Mouse (Mus musculus) myocyte (in vitro differentiated cells): ENCODE data around the gene Tbx5. TPM values are rescaled to one million over a fixed set of nuclear protein-coding genes. Genes with fewer than 3 reads are reported as not detected.

Source experiments
- H3K27me3 ChIP-seq: one replicate; pipeline ENCODE4 v1.6.1; 2011; ENCODE audit not compliant: control insufficient read depth, insufficient read depth, insufficient read length
- H3K36me3 ChIP-seq: one replicate; pipeline ENCODE4 v1.6.1; 2011; ENCODE audit not compliant: control insufficient read depth, insufficient read depth
- H3K4me2 ChIP-seq: one replicate; pipeline ENCODE4 v1.6.1; 2011; ENCODE audit warnings: low read depth, control low read depth
- H3K4me3 ChIP-seq: one replicate; pipeline ENCODE4 v1.5.1; 2011; ENCODE audit warnings: mild to moderate bottlenecking, control low read depth, moderate library complexity
- H3K79me2 ChIP-seq: one replicate; pipeline ENCODE4 v1.6.1; 2011; ENCODE audit not compliant: control insufficient read depth, insufficient read depth
- H3ac ChIP-seq: one replicate; pipeline ENCODE4 v1.6.1; 2011; ENCODE audit not compliant: control insufficient read depth, insufficient read length
- CEBPB ChIP-seq: IDR thresholded peaks from 2 replicates; pipeline ENCODE4 v1.6.1; 2011; ENCODE audit warnings: mild to moderate bottlenecking, moderate library complexity; ENCODE audit not compliant: poor library complexity, insufficient read depth, severe bottlenecking
- E2F4 ChIP-seq: IDR thresholded peaks from one replicate; pipeline ENCODE4 v1.6.1; 2011; ENCODE audit warnings: mild to moderate bottlenecking, control low read depth, moderate library complexity; ENCODE audit not compliant: insufficient read depth
- MAX ChIP-seq: IDR thresholded peaks from one replicate; pipeline ENCODE4 v1.6.1; 2011; ENCODE audit warnings: low read depth, mild to moderate bottlenecking, control low read depth
- MYOD1 ChIP-seq, 3 experiments: IDR thresholded peaks; one replicate each; pipeline ENCODE4 v1.6.1; 2011; ENCODE audit warnings: control low read depth in 2 of 3, low read depth in 2 of 3, mild to moderate bottlenecking in 2 of 3, moderate library complexity in 1 of 3; ENCODE audit not compliant: insufficient read length in 2 of 3, control insufficient read depth in 1 of 3
- MYOG ChIP-seq, 3 experiments: IDR thresholded peaks; one replicate each; pipeline ENCODE4 v1.6.1; 2011; ENCODE audit warnings: control low read depth in 2 of 3, low read depth in 2 of 3, mild to moderate bottlenecking in 2 of 3; ENCODE audit not compliant: insufficient read length in 2 of 3, control insufficient read depth in 1 of 3, insufficient read depth in 1 of 3
- POLR2A ChIP-seq: IDR thresholded peaks from one replicate; pipeline ENCODE4 v1.6.1; 2011; ENCODE audit warnings: low read depth, mild to moderate bottlenecking, control low read depth, moderate library complexity; ENCODE audit not compliant: insufficient read length
- POLR2AphosphoS2 ChIP-seq: IDR thresholded peaks from one replicate; pipeline ENCODE4 v1.6.1; 2011; ENCODE audit warnings: low read depth, control low read depth; ENCODE audit not compliant: insufficient read length
- REST ChIP-seq: IDR thresholded peaks from one replicate; pipeline ENCODE4 v1.6.1; 2011; ENCODE audit warnings: mild to moderate bottlenecking, control low read depth, moderate library complexity; ENCODE audit not compliant: insufficient read depth, insufficient read length
- SRF ChIP-seq: IDR thresholded peaks from one replicate; pipeline ENCODE4 v1.6.1; 2011; ENCODE audit warnings: low read depth; ENCODE audit not compliant: control insufficient read depth, insufficient read length
- TCF12 ChIP-seq: IDR thresholded peaks from one replicate; pipeline ENCODE4 v1.6.1; 2011; ENCODE audit warnings: mild to moderate bottlenecking, control low read depth; ENCODE audit not compliant: poor library complexity, insufficient read depth, severe bottlenecking
- TCF3 ChIP-seq: IDR thresholded peaks from one replicate; pipeline ENCODE4 v1.6.1; 2011; ENCODE audit warnings: low read depth, control low read depth; ENCODE audit not compliant: insufficient read length
- USF1 ChIP-seq: IDR thresholded peaks from one replicate; pipeline ENCODE4 v1.6.1; 2011; ENCODE audit warnings: low read depth, mild to moderate bottlenecking, control low read depth, moderate library complexity
- polyA plus RNA-seq: library from polyadenylated mRNA; unstranded; fragments of >200 nt; fragmentation: generic; extraction: Trizol; gene quantifications from one replicate; pipeline ENCODE4 v1.2.1, GENCODE M21; 2012; ENCODE audit warnings: missing spikeins

The Tbx5 gene
- polyA plus RNA-seq, 1 experiment: not detected

DNA sequence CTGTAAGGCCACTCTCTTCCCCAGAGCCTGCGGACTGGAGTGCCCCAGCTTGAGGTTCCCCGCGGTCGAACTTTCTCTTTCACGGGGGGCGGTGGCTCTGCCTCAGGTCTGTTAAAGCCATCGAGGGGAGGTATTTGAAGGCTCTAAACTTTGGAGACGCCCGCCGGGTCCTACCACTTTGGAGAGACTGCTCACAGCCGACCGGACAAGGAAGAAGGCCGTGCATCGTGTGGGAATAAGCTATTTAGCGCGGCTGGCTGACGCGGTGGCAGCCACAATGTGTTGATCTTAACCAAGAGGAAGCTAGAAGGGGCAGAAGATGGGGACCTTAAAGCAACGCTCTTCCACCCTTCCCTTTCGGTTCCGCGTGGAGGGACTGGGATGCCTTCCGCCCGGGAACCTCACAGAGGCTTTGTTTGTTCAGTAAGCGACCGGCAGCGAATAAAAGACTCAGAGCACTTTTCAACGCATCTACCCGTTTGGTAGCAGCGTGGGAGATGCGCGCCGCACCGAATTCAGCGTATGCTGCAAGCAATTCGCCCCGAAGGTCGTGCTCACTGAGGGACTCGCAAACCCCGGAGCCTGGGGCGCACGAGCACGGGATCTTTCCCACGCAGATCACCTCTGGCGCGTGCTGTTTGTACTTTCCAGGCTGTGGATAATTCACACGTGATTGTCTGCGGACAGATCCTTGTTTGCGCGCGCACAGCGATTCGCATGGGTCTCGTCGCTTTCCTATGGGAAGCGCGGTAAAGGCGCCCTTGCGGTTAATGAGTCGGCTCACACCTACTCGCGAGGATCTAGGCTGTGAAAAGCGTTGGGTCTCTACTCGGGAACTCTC is 28.8 kb upstream of the Tbx5 start:
- no peak for TF ChIP-seq POLR2AphosphoS2
- TF ChIP-seq E2F4: no peak
- TF ChIP-seq MYOG (IDR thresholded peaks at IDR 0.05; ENCODE audit: control insufficient read depth in 1 of 3, insufficient read depth in 1 of 3, insufficient read length in 2 of 3, low read depth in 2 of 3): no peak
- TF ChIP-seq TCF12: no peak
- no peak for TF ChIP-seq MYOD1 (IDR thresholded peaks at IDR 0.05; ENCODE audit: control insufficient read depth in 1 of 3, insufficient read length in 2 of 3, low read depth in 2 of 3)
- Histone ChIP-seq H3K4me2 (no peak overlapping the region), H3K79me2 (no peaks in the 10 kb centered on the region), H3K4me3 (no peak overlapping the region), H3K27me3 (peaks cover 61% of the 10 kb centered on the region), H3ac (no peak overlapping the region), H3K36me3 (no peaks in the 10 kb centered on the region)

GRCm38 (mm10) chr5:119804301-119805039 is 28.0 kb upstream of the Tbx5 start:
- Histone ChIP-seq H3K79me2 (no peaks in the 10 kb centered on the region), H3K36me3 (no peaks in the 10 kb centered on the region), H3K27me3 (peaks cover 64% of the 10 kb centered on the region), H3K4me3 (no peak overlapping the region), H3K4me2 (no peak overlapping the region), H3ac (no peak overlapping the region)
- no peak for TF ChIP-seq CEBPB
- no peak for TF ChIP-seq TCF12
- no peak for TF ChIP-seq REST
- TF ChIP-seq USF1: no peak
- TF ChIP-seq E2F4: no peak
- TF ChIP-seq POLR2A: no peak
- no peak for TF ChIP-seq SRF
- no peak for TF ChIP-seq MAX
- TF ChIP-seq MYOD1 (IDR thresholded peaks at IDR 0.05; ENCODE audit: control insufficient read depth in 1 of 3, insufficient read length in 2 of 3, low read depth in 2 of 3): no peak
- no peak for TF ChIP-seq TCF3
- no peak for TF ChIP-seq MYOG (IDR thresholded peaks at IDR 0.05; ENCODE audit: control insufficient read depth in 1 of 3, insufficient read depth in 1 of 3, insufficient read length in 2 of 3, low read depth in 2 of 3)

- TF ChIP-seq REST (no peak), TCF3 (no peak), E2F4 (no peak), POLR2AphosphoS2 (no peak), USF1 (no peak), SRF (no peak), MAX (no peak), MYOD1 (IDR thresholded peaks at IDR 0.05; ENCODE audit: control insufficient read depth in 1 of 3, insufficient read length in 2 of 3, low read depth in 2 of 3) (no peak), CEBPB (no peak), POLR2A (no peak), TCF12 (no peak), MYOG (IDR thresholded peaks at IDR 0.05; ENCODE audit: control insufficient read depth in 1 of 3, insufficient read depth in 1 of 3, insufficient read length in 2 of 3, low read depth in 2 of 3) (no peak)
- Histone ChIP-seq H3K4me2 (no peak overlapping the region), H3K36me3 (no peaks in the 10 kb centered on the region), H3K4me3 (no peak overlapping the region), H3K79me2 (no peaks in the 10 kb centered on the region), H3ac (no peak overlapping the region), H3K27me3 (peaks cover 54% of the 10 kb centered on the region)
Observed at GRCm38 (mm10) chr5:119805636-119806035, 26.8 kb upstream of the Tbx5 start.

DNA sequence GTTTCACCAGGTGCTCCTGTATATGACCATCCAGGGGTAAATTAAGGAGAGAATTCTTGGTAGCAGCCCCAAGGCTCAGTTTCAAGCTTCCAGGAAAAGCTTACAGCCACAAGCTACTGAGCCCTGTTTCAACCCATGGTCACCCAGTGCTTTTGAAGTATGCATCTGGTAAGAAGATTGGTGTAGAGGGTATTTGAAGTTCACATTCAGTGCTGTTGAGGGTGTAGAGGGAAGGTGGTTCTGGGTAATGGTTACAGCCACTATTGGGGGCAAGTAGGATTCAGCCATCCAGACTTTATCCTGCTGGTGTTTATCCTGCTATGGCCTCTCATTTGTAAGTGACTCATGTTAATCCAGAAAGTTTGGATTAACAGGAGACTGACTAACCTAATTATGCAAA is 26.0 kb upstream of the Tbx5 start:
- Histone ChIP-seq H3K4me2 (no peak overlapping the region), H3ac (no peak overlapping the region), H3K27me3 (peaks cover 48% of the 10 kb centered on the region), H3K4me3 (no peak overlapping the region), H3K36me3 (no peaks in the 10 kb centered on the region), H3K79me2 (no peaks in the 10 kb centered on the region)
- TF ChIP-seq E2F4 (no peak), REST (no peak), POLR2A (no peak), CEBPB (no peak), USF1 (no peak), TCF3 (no peak), MYOD1 (IDR thresholded peaks at IDR 0.05; ENCODE audit: control insufficient read depth in 1 of 3, insufficient read length in 2 of 3, low read depth in 2 of 3) (no peak), TCF12 (no peak), POLR2AphosphoS2 (no peak), MAX (no peak), SRF (no peak), MYOG (IDR thresholded peaks at IDR 0.05; ENCODE audit: control insufficient read depth in 1 of 3, insufficient read depth in 1 of 3, insufficient read length in 2 of 3, low read depth in 2 of 3) (no peak)
